Mouse (Mus musculus): ENCODE measurements around the gene Neurog3.

GRCm38 (mm10) chr10:62182471-62183014 is 49.7 kb downstream of the Neurog3 start:
- TF ChIP-seq CTCF (IDR thresholded peaks at IDR 0.05; ENCODE audit: extremely low read depth, insufficient read length, insufficient replicate concordance, low read depth, low read length) (no peak), POLR2A (IDR thresholded peaks at IDR 0.05; ENCODE audit: low read depth, low read length) (no peak)

All from small intestine, adult 2 months (tissue).